Mouse (Mus musculus) testis, adult 2 months (tissue): ENCODE results near the gene Sorbs1.

Source experiments
- CTCF ChIP-seq: fragments of 200-500 bp; IDR thresholded peaks from 2 replicates; pipeline ENCODE4 v1.5.1; 2012; ENCODE audit warnings: low read depth, mild to moderate bottlenecking, inconsistent platforms, low read length, moderate library complexity; ENCODE audit not compliant: control insufficient read depth, insufficient read depth, insufficient replicate concordance
- POLR2A ChIP-seq: fragments of 200-500 bp; IDR thresholded peaks from 2 replicates; pipeline ENCODE4 v1.6.1; 2012; ENCODE audit warnings: low read depth, mild to moderate bottlenecking, inconsistent platforms, low read length, moderate library complexity; ENCODE audit not compliant: control insufficient read depth

GRCm38 (mm10) chr19:40452201-40452600 is 61.4 kb downstream of the Sorbs1 start:
- TF ChIP-seq CTCF (no peak), POLR2A (no peak)
